Mouse (Mus musculus) kidney, adult 2 months (tissue): ENCODE data around the gene Rev1.

Experiments
- CTCF ChIP-seq: fragments of 200-500 bp; conservative IDR thresholded peaks from 2 replicates; pipeline ENCODE4 v1.5.1; 2011; ENCODE audit warnings: low read depth, mild to moderate bottlenecking, control low read depth, low read length, moderate library complexity, mixed read lengths; ENCODE audit not compliant: insufficient read depth, insufficient read length
- POLR2A ChIP-seq: fragments of 200-500 bp; IDR thresholded peaks from one replicate; pipeline ENCODE4 v1.6.1; 2011; ENCODE audit warnings: low read depth, low read length, control low read depth

DNA sequence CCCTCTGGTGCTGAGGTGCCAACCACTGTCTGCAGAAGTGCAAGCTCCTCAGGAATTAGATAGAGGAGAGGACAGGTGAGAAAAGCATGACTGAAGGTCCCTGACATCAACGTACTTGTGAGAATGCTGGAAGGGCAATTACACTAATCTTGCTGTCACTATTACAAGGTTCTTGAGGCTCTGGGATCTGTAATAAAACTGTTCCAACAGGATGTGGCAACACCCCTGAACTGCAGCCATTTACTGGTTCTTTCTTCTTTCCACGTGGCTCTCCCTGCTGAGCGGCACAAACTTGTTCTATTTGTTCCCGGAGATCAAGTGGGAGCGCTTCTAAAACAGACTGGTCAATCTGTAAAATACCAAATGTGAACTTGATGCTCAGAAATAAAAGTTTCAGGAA, 74.4 kb downstream of the Rev1 start:
- TF ChIP-seq CTCF (no peak), POLR2A (no peak)
